Mouse (Mus musculus) cortical plate, adult 2 months (tissue): ENCODE results near the gene Ugt1a5.

Experiments
- CTCF ChIP-seq: fragments of 200-500 bp; IDR thresholded peaks from 2 replicates; pipeline ENCODE4 v1.5.1; 2011; ENCODE audit warnings: mild to moderate bottlenecking, control low read depth, low read length; ENCODE audit not compliant: insufficient read depth; ENCODE audit errors: extremely low read depth
- POLR2A ChIP-seq: fragments of 200-500 bp; IDR thresholded peaks from 2 replicates; pipeline ENCODE4 v1.6.1; 2011; ENCODE audit warnings: mild to moderate bottlenecking, low read length, control low read depth; ENCODE audit not compliant: insufficient read depth; ENCODE audit errors: extremely low read depth

DNA sequence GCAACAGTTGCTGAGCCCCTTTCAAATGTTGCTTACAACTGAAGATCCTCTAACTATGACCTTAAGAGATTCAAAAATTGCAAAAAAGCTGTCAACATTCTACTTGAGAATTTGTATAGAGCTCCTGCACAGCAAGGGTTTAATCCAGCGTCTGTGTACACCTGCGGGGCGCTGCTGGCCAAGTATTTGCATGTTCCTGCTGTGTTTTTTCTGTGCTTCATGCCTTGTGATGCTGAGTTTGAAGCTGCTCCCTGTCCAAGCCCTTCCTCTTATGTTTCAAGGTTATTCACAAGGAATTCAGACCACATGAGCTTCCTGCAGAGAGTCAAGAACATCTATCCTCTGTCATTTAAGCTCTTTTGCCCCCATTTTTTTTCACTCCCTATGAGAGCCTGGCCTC, 26.3 kb downstream of the Ugt1a5 start:
- no peak for TF ChIP-seq POLR2A
- no peak for TF ChIP-seq CTCF
